Mouse (Mus musculus) adrenal gland, postnatal 10 days (tissue): ENCODE data around the gene Gm21905. TPM values are rescaled to one million over a fixed set of nuclear protein-coding genes. Genes with fewer than 3 reads are reported as not detected.

Experiments used
- total RNA-seq, 2 experiments: library from RNA; stranded (reverse); gene quantifications; 2 replicates each; pipeline ENCODE4 v1.2.3; 2021

Gm21905 gene
- total RNA-seq, 2 experiments from 2014 or later, result not detected

Other genes starting within 250 kb of the Gm21905 start
- 10 to 100 TPM; 17.5 to 26.6 TPM for gene Atp8a1, start 99.0 kb downstream of the Gm21905 start, total RNA-seq
- gene Gm5108, start 4.8 kb downstream of the Gm21905 start, total RNA-seq, result not detected
- not detected for gene Grxcr1, start 85.4 kb upstream of the Gm21905 start, total RNA-seq